Mouse (Mus musculus) limb, embryonic 11.5 days (tissue): ENCODE measurements around the gene Erp29. TPM values are rescaled to one million over a fixed set of nuclear protein-coding genes. Genes with fewer than 3 reads are reported as not detected.

Source experiments
- ATAC-seq: fragments of 200-750 bp; cut with Nextera tagmentation; 2 replicates; pipeline ENCODE4 v1.8.0; 2017; ENCODE audit warnings: low read depth; ENCODE audit not compliant: insufficient number of reproducible peaks, low FRiP score, low TSS enrichment
- DNase-seq: peaks from one replicate; pipeline ENCODE4 v3.0.0-alpha.2; 2015; ENCODE audit warnings: low spot score
- H3K27ac ChIP-seq: fragments of 300-500 bp; sonication (generic); replicated peaks from 2 replicates; pipeline ENCODE4 v1.5.1; 2014; ENCODE audit warnings: low read depth, mild to moderate bottlenecking, low read length
- H3K27me3 ChIP-seq: fragments of 300-500 bp; sonication (generic); 2 replicates; pipeline ENCODE4 v1.6.1; 2014; ENCODE audit warnings: mild to moderate bottlenecking, low read length, mixed read lengths; ENCODE audit not compliant: control insufficient read depth, insufficient read depth
- H3K36me3 ChIP-seq: fragments of 300-500 bp; sonication (generic); 2 replicates; pipeline ENCODE4 v1.6.1; 2014; ENCODE audit warnings: mild to moderate bottlenecking, low read length, moderate library complexity, mixed read lengths; ENCODE audit not compliant: control insufficient read depth, insufficient read depth
- H3K4me1 ChIP-seq: fragments of 300-500 bp; sonication (generic); 2 replicates; pipeline ENCODE4 v1.6.1; 2014; ENCODE audit warnings: low read length, mixed read lengths; ENCODE audit not compliant: control insufficient read depth, insufficient read depth
- H3K4me2 ChIP-seq: fragments of 300-500 bp; sonication (generic); 2 replicates; pipeline ENCODE4 v1.6.1; 2014; ENCODE audit warnings: low read depth, mild to moderate bottlenecking, moderate library complexity; ENCODE audit not compliant: severe bottlenecking
- H3K4me3 ChIP-seq: fragments of 300-500 bp; sonication (generic); 2 replicates; pipeline ENCODE4 v1.5.1; 2014; ENCODE audit warnings: low read depth, low read length
- H3K9ac ChIP-seq: fragments of 300-500 bp; sonication (generic); 2 replicates; pipeline ENCODE4 v1.6.1; 2014; ENCODE audit warnings: mild to moderate bottlenecking, low read length
- H3K9me3 ChIP-seq: fragments of 300-500 bp; sonication (generic); 2 replicates; pipeline ENCODE4 v1.6.1; 2016; ENCODE audit warnings: low read length; ENCODE audit not compliant: control insufficient read depth
- WGBS: fragments of 180-500 bp; shearing (Covaris S2); extraction: QIAGEN DNeasy Blood & Tissue Kit; methylation state at CpG from one replicate; pipeline ENCODE4 v1.1.7; 2014; 5-methylcytosine and 5-hydroxymethylcytosine counted together
- polyA plus RNA-seq: library from polyadenylated mRNA; unstranded; fragments of >200 nt; fragmentation: Nextera tagmentation; extraction: Ambion mirVana; gene quantifications from 2 replicates; pipeline ENCODE4 v1.2.1, GENCODE M21; 2014

Gene Erp29
- polyA plus RNA-seq, 1 experiment from 2014 or later: 100 TPM

- DNase-seq (no peak), ATAC-seq (no peak)
- no peak overlapping the region for H3K27ac ChIP-seq
- H3K4me2 ChIP-seq: no peak overlapping the region
- peaks cover 5% of the 10 kb centered on the region; the same call in 1 of the 2 replicates for H3K4me1 ChIP-seq
- no peaks in the 10 kb centered on the region for H3K9me3 ChIP-seq
- H3K36me3 ChIP-seq: peaks cover 3% of the 10 kb centered on the region; the same call in 1 of the 2 replicates
- no peaks in the 10 kb centered on the region for H3K27me3 ChIP-seq
- no peak overlapping the region for H3K4me3 ChIP-seq
- WGBS: 90% methylated on average over 13 of the region's 13 CpGs
- no peak overlapping the region for H3K9ac ChIP-seq
Observed at GRCm38 (mm10) chr5:121453743-121454502, 1.6 kb upstream of the Erp29 start.

GRCm38 (mm10) chr5:121452906-121453305, 600 bp upstream of the Erp29 start:
- Histone ChIP-seq H3K36me3 (peaks cover 9% of the 10 kb centered on the region), H3K27ac (peak overlapping the region; percentile 68), H3K27me3 (no peaks in the 10 kb centered on the region), H3K9me3 (no peaks in the 10 kb centered on the region), H3K4me2 (peak overlapping the region; percentile 85), H3K4me3 (peak overlapping the region; percentile 88), H3K9ac (peak overlapping the region; percentile 80), H3K4me1 (peaks cover 5% of the 10 kb centered on the region; the same call in 1 of the 2 replicates)
- no peak; the same call in 1 of the 2 replicates for ATAC-seq
- 11% methylated on average over 9 of the region's 9 CpGs for WGBS
- DNase-seq: no peak

GRCm38 (mm10) chr5:121451644-121452025, 671 bp downstream of the Erp29 start, which contains the start of gene Tmem116:
Tmem116 (plus strand) TSS chr5:121451893.
- H3K9ac ChIP-seq: peak within 1 kb of the TSS; percentile 80
- H3K36me3 ChIP-seq: peaks cover 13% of the 10 kb centered on the region
- H3K27me3 ChIP-seq: no peaks in the 10 kb centered on the region
- peak within 1 kb of the TSS; percentile 68 for H3K27ac ChIP-seq
- WGBS: under 1% methylated on average over 17 of the region's 17 CpGs
- DNase-seq (peak; percentile 55), ATAC-seq (no peak)
- peak within 1 kb of the TSS; percentile 86 for H3K4me2 ChIP-seq
- peaks cover 5% of the 10 kb centered on the region; the same call in 1 of the 2 replicates for H3K4me1 ChIP-seq
- peak within 1 kb of the TSS; percentile 88 for H3K4me3 ChIP-seq
- H3K9me3 ChIP-seq: no peaks in the 10 kb centered on the region

GRCm38 (mm10) chr5:121451203-121451602, 1.1 kb downstream of the Erp29 start:
- Histone ChIP-seq H3K9ac (peak overlapping the region; percentile 80), H3K4me1 (peaks cover 5% of the 10 kb centered on the region; the same call in 1 of the 2 replicates), H3K36me3 (peaks cover 15% of the 10 kb centered on the region), H3K4me3 (peak overlapping the region; percentile 88), H3K9me3 (no peaks in the 10 kb centered on the region), H3K27ac (no peak overlapping the region), H3K27me3 (no peaks in the 10 kb centered on the region), H3K4me2 (peak overlapping the region; percentile 86)
- no peak for DNase-seq
- 40% methylated on average over 8 of the region's 8 CpGs for WGBS
- ATAC-seq: no peak

GRCm38 (mm10) chr5:121450476-121450875, 1.8 kb downstream of the Erp29 start:
- Histone ChIP-seq H3K4me3 (no peak overlapping the region), H3K36me3 (peaks cover 17% of the 10 kb centered on the region), H3K27me3 (no peaks in the 10 kb centered on the region), H3K27ac (no peak overlapping the region), H3K4me1 (peaks cover 5% of the 10 kb centered on the region; the same call in 1 of the 2 replicates), H3K9ac (no peak overlapping the region), H3K4me2 (no peak overlapping the region), H3K9me3 (no peaks in the 10 kb centered on the region)
- 82% methylated on average over 9 of the region's 9 CpGs for WGBS
- DNase-seq (no peak), ATAC-seq (no peak)

- H3K4me2 ChIP-seq: no peak overlapping the region
- H3K9ac ChIP-seq: no peak overlapping the region
- DNase-seq (peak; percentile 61), ATAC-seq (no peak)
- H3K9me3 ChIP-seq: no peaks in the 10 kb centered on the region
- H3K36me3 ChIP-seq: peaks cover 21% of the 10 kb centered on the region
- no peaks in the 10 kb centered on the region for H3K27me3 ChIP-seq
- peaks cover 5% of the 10 kb centered on the region; the same call in 1 of the 2 replicates for H3K4me1 ChIP-seq
- 79% methylated on average over 6 of the region's 6 CpGs for WGBS
- H3K4me3 ChIP-seq: no peak overlapping the region
- no peak overlapping the region for H3K27ac ChIP-seq
Observed at GRCm38 (mm10) chr5:121449976-121450375, 2.3 kb downstream of the Erp29 start.

GRCm38 (mm10) chr5:121448450-121448849, 3.9 kb downstream of the Erp29 start:
- 92% methylated on average over 3 of the region's 3 CpGs for WGBS
- H3K9ac ChIP-seq: no peak overlapping the region
- H3K4me2 ChIP-seq: no peak overlapping the region
- no peak overlapping the region for H3K4me3 ChIP-seq
- H3K9me3 ChIP-seq: no peaks in the 10 kb centered on the region
- H3K4me1 ChIP-seq: peaks cover 5% of the 10 kb centered on the region; the same call in 1 of the 2 replicates
- peak; percentile 30 for DNase-seq
- no peaks in the 10 kb centered on the region for H3K27me3 ChIP-seq
- no peak overlapping the region for H3K27ac ChIP-seq
- H3K36me3 ChIP-seq: peaks cover 27% of the 10 kb centered on the region
- ATAC-seq: no peak

- H3K4me2 ChIP-seq: no peak overlapping the region
- H3K9ac ChIP-seq: no peak overlapping the region
- WGBS: 93% methylated on average over 5 of the region's 5 CpGs
- DNase-seq (no peak), ATAC-seq (no peak)
- peaks cover 33% of the 10 kb centered on the region for H3K36me3 ChIP-seq
- no peak overlapping the region for H3K27ac ChIP-seq
- H3K4me3 ChIP-seq: no peak overlapping the region
- H3K9me3 ChIP-seq: no peaks in the 10 kb centered on the region
- no peaks in the 10 kb centered on the region for H3K27me3 ChIP-seq
- H3K4me1 ChIP-seq: no peaks in the 10 kb centered on the region
Observed at GRCm38 (mm10) chr5:121444870-121445269, 7.4 kb downstream of the Erp29 start.
